Mouse (Mus musculus) megakaryocyte, embryonic 14.5 days (primary cell): ENCODE measurements at regions not wholly inside any gene's neighbourhood (a gene's known extent, or its start where the extent isn't known, plus 50 kb on each side); places are given as distances from the start of the nearest gene placed in this dataset.

ENCODE experiments used
- FLI1 ChIP-seq: IDR thresholded peaks from 2 replicates; pipeline ENCODE4 v1.6.1; 2012; ENCODE audit warnings: low read length, inconsistent platforms, mixed read lengths
- GATA1 ChIP-seq: IDR thresholded peaks from 3 replicates; pipeline ENCODE4 v1.6.1; 2012; ENCODE audit warnings: mixed read lengths, low read length, inconsistent platforms, borderline replicate concordance

- TF ChIP-seq GATA1: no peak
- TF ChIP-seq FLI1: no peak
Measured at GRCm38 (mm10) chr13:44451224-44451623, 278.1 kb upstream of the Jarid2 start.
